ENCODE assay signal across 10 mouse cellular contexts in genomic region chr8:110931176-110931939, GRCm38 (mm10). TPM values are rescaled to one million over a fixed set of nuclear protein-coding genes. Genes with fewer than 3 reads are reported as not detected.
DNase-seq lines count a peak whose midpoint lies in the region; ATAC-seq lines count a peak whose summit lies in the region.
"Had no signal": no experiment of that assay in that cellular context is flagged by ENCODE, and none has a peak within 500 bp of the region (broad histone marks: within the 10 kb centered on the region; RNA-seq: fewer than 3 reads in every experiment).

No protein-coding gene starts in this region.

- H3K36me3 ChIP-seq in hindbrain, embryonic 10.5 days: peaks cover 21% of the 10 kb centered on the region
- peaks cover 9% of the 10 kb centered on the region; the same call in 1 of the 2 replicates for H3K36me3 ChIP-seq in hindbrain, embryonic 13.5 days
- H3K36me3 ChIP-seq in kidney, embryonic 14.5 days (ENCODE audit: control insufficient read depth, insufficient read depth, low read length): no peaks in the 10 kb centered on the region
- H3K36me3 ChIP-seq in hindbrain, embryonic 16.5 days (ENCODE audit: control insufficient read depth, insufficient read depth, low read length): no peaks in the 10 kb centered on the region

- no peaks in the 10 kb centered on the region for H3K9me3 ChIP-seq in hindbrain, embryonic 10.5 days
- H3K9me3 ChIP-seq in hindbrain, embryonic 13.5 days: no peaks in the 10 kb centered on the region
- H3K9me3 ChIP-seq in kidney, embryonic 14.5 days (ENCODE audit: control insufficient read depth, low read length): no peaks in the 10 kb centered on the region
- H3K9me3 ChIP-seq in hindbrain, embryonic 16.5 days (ENCODE audit: control insufficient read depth, low read length): no peaks in the 10 kb centered on the region
- H3K9me3 ChIP-seq: embryonic facial prominence, embryonic 13.5 days; midbrain, embryonic 12.5 days had no signal

- H3K9ac ChIP-seq in hindbrain, embryonic 13.5 days: no peak overlapping the region
- no peak overlapping the region for H3K9ac ChIP-seq in kidney, embryonic 14.5 days (ENCODE audit: low read depth, low read length)
- no peak overlapping the region for H3K9ac ChIP-seq in hindbrain, embryonic 16.5 days (ENCODE audit: low read depth, low read length)
- H3K9ac ChIP-seq: embryonic facial prominence, embryonic 13.5 days; midbrain, embryonic 12.5 days had no signal

- H3K27ac ChIP-seq in hindbrain, embryonic 10.5 days: 0 out of 2 replicates have a peak overlapping the region, but pooled peaks have one; percentile 24
- no peak overlapping the region for H3K27ac ChIP-seq in hindbrain, embryonic 13.5 days
- H3K27ac ChIP-seq in kidney, embryonic 14.5 days (ENCODE audit: low read depth, low read length): no peak overlapping the region
- no peak overlapping the region for H3K27ac ChIP-seq in hindbrain, embryonic 16.5 days (ENCODE audit: low read depth, low read length)
- H3K27ac ChIP-seq: embryonic facial prominence, embryonic 13.5 days; midbrain, embryonic 12.5 days had no signal

- ATAC-seq in hindbrain, embryonic 13.5 days (ENCODE audit: low FRiP score): no peak
- peak; percentile 64 for ATAC-seq in kidney, embryonic 14.5 days (ENCODE audit: low FRiP score, low TSS enrichment)
- ATAC-seq in hindbrain, embryonic 16.5 days: no peak

- DNase-seq in hindbrain, embryonic 10.5 days (ENCODE audit: low spot score): no peak
- peak; percentile 76 for DNase-seq in c-Kit-positive CD71-positive TER-119-negative erythroid progenitor cells, embryonic 14.5 days (ENCODE audit: low read depth)
- DNase-seq in gastrocnemius, postnatal 4 days (ENCODE audit: low spot score in 2 of 2): peak; percentile 63 to 80
- peak; percentile 82 for DNase-seq in lung, postnatal 14 days
- no peak for DNase-seq in frontal cortex, postnatal 25 days (ENCODE audit: low spot score in 2 of 2)

- H3K4me1 ChIP-seq in hindbrain, embryonic 10.5 days (replicated peaks): peaks cover 28% of the 10 kb centered on the region
- peaks cover 28% of the 10 kb centered on the region for H3K4me1 ChIP-seq in hindbrain, embryonic 13.5 days (replicated peaks)
- H3K4me1 ChIP-seq in kidney, embryonic 14.5 days (ENCODE audit: control insufficient read depth, insufficient read depth, low read length): peaks cover 9% of the 10 kb centered on the region; the same call in 1 of the 2 replicates
- peaks cover 4% of the 10 kb centered on the region; the same call in 1 of the 2 replicates for H3K4me1 ChIP-seq in hindbrain, embryonic 16.5 days (ENCODE audit: control insufficient read depth, insufficient read depth, low read depth, low read length)
- H3K4me1 ChIP-seq: midbrain, embryonic 12.5 days had no signal

- no peaks in the 10 kb centered on the region for H3K27me3 ChIP-seq in hindbrain, embryonic 10.5 days (ENCODE audit: insufficient read depth, poor library complexity, severe bottlenecking)
- H3K27me3 ChIP-seq in hindbrain, embryonic 13.5 days: no peaks in the 10 kb centered on the region
- no peaks in the 10 kb centered on the region for H3K27me3 ChIP-seq in kidney, embryonic 14.5 days (ENCODE audit: control insufficient read depth, insufficient read depth, low read length)
- H3K27me3 ChIP-seq in hindbrain, embryonic 16.5 days (replicated peaks; ENCODE audit: control insufficient read depth, insufficient read depth, low read length): no peaks in the 10 kb centered on the region
- H3K27me3 ChIP-seq: embryonic facial prominence, embryonic 13.5 days; midbrain, embryonic 12.5 days had no signal

- no peak overlapping the region for H3K4me3 ChIP-seq in hindbrain, embryonic 10.5 days
- no peak overlapping the region for H3K4me3 ChIP-seq in hindbrain, embryonic 13.5 days
- H3K4me3 ChIP-seq in kidney, embryonic 14.5 days (ENCODE audit: low read length): no peak overlapping the region
- no peak overlapping the region for H3K4me3 ChIP-seq in hindbrain, embryonic 16.5 days (ENCODE audit: low read length)
- H3K4me3 ChIP-seq: embryonic facial prominence, embryonic 13.5 days; midbrain, embryonic 12.5 days had no signal

- 70% methylated on average over 12 of the region's 12 CpGs for WGBS in hindbrain, embryonic 10.5 days
- 76% methylated on average over 12 of the region's 12 CpGs for WGBS in hindbrain, embryonic 13.5 days
- 53% methylated on average over 12 of the region's 12 CpGs for WGBS in kidney, embryonic 14.5 days
- 68% methylated on average over 12 of the region's 12 CpGs for WGBS in hindbrain, embryonic 16.5 days

- H3K4me2 ChIP-seq in hindbrain, embryonic 13.5 days: no peak overlapping the region
- no peak overlapping the region for H3K4me2 ChIP-seq in kidney, embryonic 14.5 days (replicated peaks; ENCODE audit: low read depth, low read length)
- no peak overlapping the region for H3K4me2 ChIP-seq in hindbrain, embryonic 16.5 days (ENCODE audit: low read length)
- H3K4me2 ChIP-seq: embryonic facial prominence, embryonic 13.5 days; midbrain, embryonic 12.5 days had no signal

RNA-seq across cellular contexts. Expression of gene St3gal2, which starts 11.6 kb away (rescaled TPM):
- 27.0 and 27.1 TPM in 2 replicates for polyA plus RNA-seq in hindbrain, embryonic 10.5 days (2016; fragmentation: Nextera tagmentation; extraction: Ambion mirVana)
- polyA plus RNA-seq in hindbrain, embryonic 13.5 days (2015; fragmentation: Nextera tagmentation; extraction: Ambion mirVana): 21.0 and 23.0 TPM in 2 replicates
- total RNA-seq in gastrocnemius, postnatal 4 days (2021): 10 to 100 TPM; 44.0 to 44.9 TPM
- 12.1 and 14.3 TPM in 2 replicates for polyA plus RNA-seq in kidney, embryonic 14.5 days (2014; fragmentation: Nextera tagmentation; extraction: Ambion mirVana)
- polyA plus RNA-seq in hindbrain, embryonic 16.5 days (2015; fragmentation: Nextera tagmentation; extraction: Ambion mirVana): 23.5 and 26.5 TPM in 2 replicates

RNA-seq across cellular contexts. Expression of gene Fuk, which starts 29.1 kb away (rescaled TPM):
- 11.3 and 12.4 TPM in 2 replicates for polyA plus RNA-seq in hindbrain, embryonic 10.5 days (2016; fragmentation: Nextera tagmentation; extraction: Ambion mirVana)
- 7.5 and 8.4 TPM in 2 replicates for polyA plus RNA-seq in hindbrain, embryonic 13.5 days (2015; fragmentation: Nextera tagmentation; extraction: Ambion mirVana)
- total RNA-seq in gastrocnemius, postnatal 4 days (2021): 1 to 10 TPM; 5.9 to 6.5 TPM
- polyA plus RNA-seq in kidney, embryonic 14.5 days (2014; fragmentation: Nextera tagmentation; extraction: Ambion mirVana): 7.1 and 10.4 TPM in 2 replicates
- 7.2 and 8.1 TPM in 2 replicates for polyA plus RNA-seq in hindbrain, embryonic 16.5 days (2015; fragmentation: Nextera tagmentation; extraction: Ambion mirVana)

Comparison
In these comparisons a context has a peak if more than half of its experiments do, and no peak if none do; other contexts are left out.
1. DNase-seq: peak in c-Kit-positive CD71-positive TER-119-negative erythroid progenitor cells, embryonic 14.5 days (single experiment), gastrocnemius, postnatal 4 days (2 of 2) and lung, postnatal 14 days (single experiment); none in hindbrain, embryonic 10.5 days (single experiment) and frontal cortex, postnatal 25 days (0 of 2).